Mouse (Mus musculus): ENCODE measurements at regions not wholly inside any gene's neighbourhood (a gene's known extent, or its start where the extent isn't known, plus 50 kb on each side); places are given as distances from the start of the nearest gene placed in this dataset.

- TF ChIP-seq CTCF (IDR thresholded peaks at IDR 0.05; ENCODE audit: control insufficient read depth, insufficient read depth, insufficient replicate concordance, low read depth, low read length) (no peak), POLR2A (IDR thresholded peaks at IDR 0.05; ENCODE audit: control insufficient read depth, low read depth, low read length) (no peak)
Measured at GRCm38 (mm10) chr7:129853596-129853995, 261.9 kb downstream of the Wdr11 start.
